Mouse (Mus musculus) thymus, adult 18-20 months (tissue): ENCODE data around the gene Dedd2.
"Not testable (repeated sequence)": the region's sequence is repeated elsewhere in the genome, so short reads cannot be mapped to it uniquely, and the experiment has no call there.

ENCODE experiments used
- DNase-seq, 2 experiments: peaks; one replicate each; pipeline ENCODE4 v3.0.0; 2022; ENCODE audit warnings: mixed read lengths in 2 of 2

Gene Dedd2

GRCm38 (mm10) chr7:25220457-25221101, at the start of gene Dedd2:
Gene Dedd2, minus strand, starts transcription at chr7:25220615.
- no peak for DNase-seq

- peak in 1 of 2 experiments; percentile 49 for DNase-seq
Observed at GRCm38 (mm10) chr7:25269545-25270271, 49.3 kb upstream of the Dedd2 start.

- peak in 1 of 2 experiments; percentile 39 for DNase-seq
Observed at GRCm38 (mm10) chr7:25269029-25269428, 48.6 kb upstream of the Dedd2 start.

- DNase-seq, result no peak
Observed at GRCm38 (mm10) chr7:25268588-25268987, 48.2 kb upstream of the Dedd2 start.

GRCm38 (mm10) chr7:25267751-25268463, 47.5 kb upstream of the Dedd2 start:
- peak; percentile 99 to 100 for DNase-seq

GRCm38 (mm10) chr7:25267301-25267750, 46.9 kb upstream of the Dedd2 start, which contains the start of gene Cic:
Gene Cic, plus strand, starts transcription at chr7:25267704.
- peak; percentile 96 to 99 for DNase-seq

GRCm38 (mm10) chr7:25266180-25266962, 46.0 kb upstream of the Dedd2 start:
- no peak for DNase-seq

- not testable (repeated sequence) for DNase-seq
Observed at GRCm38 (mm10) chr7:25265743-25266142, 45.3 kb upstream of the Dedd2 start.

- no peak for DNase-seq
Observed at GRCm38 (mm10) chr7:25263968-25264870, 43.8 kb upstream of the Dedd2 start.

- DNase-seq, result no peak
Observed at GRCm38 (mm10) chr7:25261896-25262295, 41.5 kb upstream of the Dedd2 start.

GRCm38 (mm10) chr7:25251822-25252221, 31.4 kb upstream of the Dedd2 start:
- DNase-seq, result no peak

GRCm38 (mm10) chr7:25251071-25251791, 30.8 kb upstream of the Dedd2 start:
- DNase-seq, result peak; percentile 30 to 62

- peak; percentile 87 to 88 for DNase-seq
Observed at GRCm38 (mm10) chr7:25250141-25250972, 29.9 kb upstream of the Dedd2 start, which contains the start of gene Erf. Gene Erf, minus strand, starts transcription at chr7:25250761.

- peak; percentile 66 to 76 for DNase-seq
Observed at GRCm38 (mm10) chr7:25249314-25250140, 29.1 kb upstream of the Dedd2 start.

GRCm38 (mm10) chr7:25248846-25249313, 28.5 kb upstream of the Dedd2 start:
- DNase-seq, result no peak

- peak; percentile 26 to 35 for DNase-seq
Observed at GRCm38 (mm10) chr7:25248018-25248647, 27.7 kb upstream of the Dedd2 start.

GRCm38 (mm10) chr7:25247498-25247897, 27.1 kb upstream of the Dedd2 start:
- no peak for DNase-seq

GRCm38 (mm10) chr7:25246759-25247137, 26.3 kb upstream of the Dedd2 start:
- no peak for DNase-seq
